Mouse (Mus musculus): ENCODE data around the gene Sec24a.
A peak's percentile ranks its signal among the peaks of the same experiment; 100 is the strongest.
"Not testable (repeated sequence)": the region's sequence is repeated elsewhere in the genome, so short reads cannot be mapped to it uniquely, and the experiment has no call there.

The Sec24a gene

DNA sequence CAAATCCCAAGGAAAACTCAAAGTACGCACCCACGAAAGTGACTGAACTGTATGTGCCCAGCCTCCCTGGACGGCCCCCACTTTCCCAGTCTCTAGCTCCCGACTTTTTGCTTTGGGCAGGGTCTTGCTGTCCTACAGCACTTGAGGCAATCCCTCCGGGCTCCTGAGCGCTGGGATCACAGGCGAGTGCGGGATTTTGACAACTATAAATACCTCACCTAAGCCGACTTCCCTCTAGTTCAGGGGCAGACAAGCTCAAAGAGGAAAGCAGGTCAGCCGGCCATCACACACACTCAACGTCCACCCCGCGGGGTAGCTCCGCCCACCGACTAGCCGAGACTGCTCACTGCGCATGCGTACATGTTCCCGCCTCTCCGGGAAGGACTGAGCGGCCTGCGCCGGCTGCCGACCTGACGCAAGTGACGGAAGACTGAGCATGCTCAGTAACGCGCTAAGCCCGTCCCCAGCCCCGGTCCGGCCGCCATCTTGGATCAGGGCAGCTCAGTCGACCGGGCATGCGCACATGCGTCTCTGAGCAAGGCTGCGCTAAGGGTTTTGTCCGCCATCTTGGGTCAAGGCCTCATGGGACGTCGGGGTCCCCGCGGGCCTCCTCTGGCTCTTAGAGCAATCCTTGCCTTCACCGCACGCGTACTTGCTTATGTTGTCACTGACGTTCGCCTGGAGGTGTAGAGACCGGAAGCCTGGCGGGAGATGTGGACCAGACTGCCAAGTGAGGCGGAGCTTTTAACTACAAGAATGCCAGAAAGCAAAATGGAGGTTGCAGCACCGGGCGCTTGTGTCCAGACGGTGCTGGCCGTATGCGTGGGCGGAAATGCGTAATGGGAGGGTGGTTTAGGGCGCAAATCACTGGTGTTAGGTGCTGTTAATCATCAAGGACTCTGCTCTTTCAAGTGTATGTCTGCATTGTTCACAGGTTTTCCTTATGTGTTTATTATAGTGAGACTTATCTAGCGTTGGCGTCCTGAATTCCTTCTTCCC is 74.8 kb downstream of the Sec24a start, which contains the start of gene 0610009B22Rik:
TSS of gene 0610009B22Rik (minus strand) at position 545 of the 999 bp plus-strand sequence.
- peak; percentile 100 for DNase-seq (ENCODE audit: low read depth)

DNA sequence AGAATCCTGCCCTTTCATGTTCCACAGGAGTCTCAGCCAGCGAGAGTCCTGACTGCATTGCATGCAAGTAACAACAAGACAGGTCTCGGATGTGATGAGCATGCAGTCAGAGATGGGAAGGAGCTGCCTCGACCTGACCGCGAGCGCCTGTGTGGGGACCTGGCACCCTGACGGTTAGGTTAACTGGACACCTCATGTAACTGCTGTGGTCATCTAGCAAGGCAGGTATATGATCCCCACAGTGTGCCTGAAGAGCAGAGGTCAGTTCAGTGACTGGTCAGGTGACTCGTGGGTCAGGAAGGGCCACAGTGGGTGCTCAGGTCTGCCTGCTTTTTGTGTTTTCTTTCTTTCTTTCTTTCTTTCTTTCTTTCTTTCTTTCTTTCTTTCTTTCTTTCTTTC is 81.5 kb downstream of the Sec24a start:
- DNase-seq (ENCODE audit: low read depth), result no peak

DNA sequence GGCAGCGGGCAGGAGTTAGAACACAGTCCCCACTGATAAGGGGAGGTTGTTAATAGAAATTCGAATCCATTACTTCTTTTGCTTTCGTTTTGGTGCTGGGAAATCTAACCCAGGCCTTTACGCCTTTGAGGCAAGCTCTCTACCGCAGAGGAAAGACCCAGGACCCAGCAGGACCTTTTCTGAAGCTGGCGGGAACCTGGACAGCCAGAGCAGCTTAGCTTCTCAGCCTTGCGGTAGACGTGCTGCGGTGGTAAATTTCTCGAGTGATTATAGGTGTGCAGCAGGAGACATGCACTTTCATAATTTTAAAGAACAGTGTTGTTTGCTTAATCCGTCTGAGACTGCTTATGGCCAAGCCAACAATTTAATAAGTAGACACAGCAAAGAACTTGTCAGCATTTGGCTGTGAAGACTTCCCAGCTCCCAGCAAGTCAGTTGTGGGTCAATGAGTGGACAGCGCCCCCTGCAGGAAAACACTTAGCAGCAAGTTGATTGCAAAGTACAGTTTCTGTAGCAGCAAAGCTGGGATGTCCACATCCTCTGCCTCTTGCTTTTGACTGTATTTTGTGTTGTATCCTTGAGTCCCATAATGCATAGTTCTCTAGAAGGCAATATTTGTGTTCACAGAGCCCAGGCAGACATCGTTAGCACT is 82.0 kb downstream of the Sec24a start:
- peak; percentile 95 for DNase-seq (ENCODE audit: low read depth)

DNA sequence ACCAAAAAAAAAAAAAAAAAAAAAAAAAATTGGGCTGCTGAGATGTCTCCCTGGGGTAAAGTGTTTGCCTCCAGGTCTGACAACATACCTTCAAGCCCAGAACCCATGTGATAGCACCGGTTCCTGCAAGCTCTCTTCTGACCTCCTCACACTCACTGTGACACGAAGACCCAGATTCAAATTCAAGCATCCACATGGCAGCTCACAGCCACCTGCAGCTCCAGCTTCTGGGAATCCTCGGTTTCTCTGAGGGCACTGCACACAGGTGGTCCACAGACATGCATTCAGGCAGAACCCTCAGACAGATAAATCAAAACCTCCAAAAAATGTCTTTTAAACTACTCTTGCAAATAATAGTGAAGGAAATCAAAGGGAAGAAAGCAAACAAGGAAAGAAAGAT is 84.0 kb downstream of the Sec24a start:
- DNase-seq (ENCODE audit: low read depth), result no peak

DNA sequence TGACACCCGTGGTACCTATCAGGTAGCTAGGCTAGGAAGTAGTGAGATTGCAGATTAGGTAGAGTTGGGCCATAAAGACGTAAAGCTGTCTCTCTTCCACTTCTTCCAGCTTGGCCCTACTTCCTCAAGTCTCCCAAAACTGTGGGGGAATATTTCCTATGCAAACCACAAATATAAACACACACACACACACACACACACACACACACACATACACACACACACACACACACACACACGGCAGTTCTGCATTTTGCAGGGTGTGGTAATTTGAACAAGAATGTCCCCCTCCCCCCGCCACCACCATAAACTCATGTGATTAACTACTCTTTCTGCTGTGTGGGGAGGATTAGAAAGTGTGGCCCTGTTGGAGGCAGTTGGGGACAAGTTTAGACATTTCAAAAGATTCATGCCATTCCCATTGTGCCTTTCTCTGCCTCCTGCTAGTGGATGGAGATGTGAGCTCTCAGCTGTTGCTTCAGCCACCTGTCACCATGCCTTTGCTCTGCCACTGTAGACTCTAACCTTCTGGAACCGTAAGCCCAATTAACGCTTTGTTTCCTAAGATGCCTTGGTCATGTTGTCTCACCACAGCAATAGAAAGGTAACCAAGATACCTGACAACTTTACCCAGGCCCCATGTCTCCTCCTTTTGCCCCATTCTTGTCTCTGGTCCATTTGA is 85.6 kb downstream of the Sec24a start:
- DNase-seq (ENCODE audit: low read depth), result no peak

DNA sequence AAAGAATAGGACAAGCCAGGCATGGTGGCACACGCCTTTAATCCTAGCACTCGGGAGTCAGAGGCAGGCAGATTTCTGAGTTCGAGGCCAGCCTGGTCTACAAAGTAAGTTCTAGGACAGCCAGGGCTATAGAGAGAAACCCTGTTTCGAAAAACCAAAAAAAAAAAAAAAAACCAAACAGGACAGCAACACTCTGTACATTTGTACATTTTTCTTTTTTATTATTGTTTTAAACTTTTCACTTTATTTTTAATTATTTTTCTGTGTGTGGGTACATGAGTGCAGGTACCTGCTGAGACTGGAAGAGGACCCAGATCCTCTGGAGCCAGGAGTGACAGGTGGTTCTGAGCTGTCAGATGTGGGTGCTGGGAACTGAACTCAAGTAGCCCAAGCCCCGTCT is 88.0 kb downstream of the Sec24a start:
- no peak for DNase-seq (ENCODE audit: low read depth)

DNA sequence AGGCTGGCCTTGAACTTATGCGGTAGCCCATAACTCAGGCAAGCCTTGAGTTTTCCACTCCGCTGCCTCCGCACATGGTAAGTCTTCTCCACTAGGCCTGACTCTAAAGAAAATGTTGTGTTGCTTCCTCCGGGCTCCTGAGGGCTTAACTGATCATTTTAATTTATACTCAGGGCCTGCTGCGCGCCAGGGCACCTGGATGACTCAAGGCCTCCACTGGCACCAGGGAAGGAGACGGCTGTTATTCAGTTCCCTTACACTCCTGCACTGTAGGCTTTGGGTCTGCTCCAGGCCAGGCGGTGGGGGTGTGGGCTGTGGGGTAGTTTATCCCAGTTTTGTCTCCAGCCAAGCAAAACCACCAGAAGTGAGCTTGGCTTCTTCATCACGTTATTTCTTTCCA is 90.1 kb downstream of the Sec24a start:
- peak; percentile 35 for DNase-seq (ENCODE audit: low read depth)

DNA sequence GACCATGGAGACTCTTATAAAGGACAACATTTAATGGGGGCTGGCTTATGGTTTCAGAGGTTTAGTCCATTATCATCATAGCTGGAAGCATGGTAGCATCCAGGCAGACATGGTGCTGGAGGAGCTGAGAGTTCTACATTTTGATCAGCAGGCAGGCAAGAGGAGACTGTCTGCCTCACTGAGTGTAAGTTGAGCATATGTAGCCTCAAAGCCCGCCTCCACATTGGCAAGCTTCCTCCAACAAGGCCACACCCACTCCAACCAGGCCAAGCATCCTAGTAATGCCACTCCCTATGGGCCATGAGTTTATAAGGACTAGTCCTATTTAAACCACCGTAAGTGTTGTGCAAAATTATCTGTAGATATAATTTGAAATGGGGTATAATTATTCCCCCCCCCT is 92.1 kb downstream of the Sec24a start:
- DNase-seq (ENCODE audit: low read depth), result peak; percentile 71

DNA sequence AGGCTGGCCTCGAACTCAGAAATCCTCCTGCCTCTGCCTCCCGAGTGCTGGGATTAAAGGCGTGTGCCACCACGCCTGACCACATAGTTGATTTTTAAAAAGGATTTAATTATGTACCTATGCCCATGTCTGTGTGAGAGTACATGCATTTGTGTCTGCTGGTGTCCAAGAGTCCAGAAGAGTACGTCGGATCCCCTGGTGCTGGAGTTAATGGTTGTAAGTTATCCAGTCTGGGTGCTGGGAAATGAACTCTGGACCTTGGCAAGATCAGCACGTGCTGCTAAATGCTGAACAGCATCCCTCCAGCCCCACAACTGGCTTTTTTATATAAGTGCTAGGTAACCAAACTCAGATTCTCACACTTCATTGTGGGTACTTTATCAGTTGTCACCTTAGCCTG is 92.6 kb downstream of the Sec24a start:
- no peak for DNase-seq (ENCODE audit: low read depth)

DNA sequence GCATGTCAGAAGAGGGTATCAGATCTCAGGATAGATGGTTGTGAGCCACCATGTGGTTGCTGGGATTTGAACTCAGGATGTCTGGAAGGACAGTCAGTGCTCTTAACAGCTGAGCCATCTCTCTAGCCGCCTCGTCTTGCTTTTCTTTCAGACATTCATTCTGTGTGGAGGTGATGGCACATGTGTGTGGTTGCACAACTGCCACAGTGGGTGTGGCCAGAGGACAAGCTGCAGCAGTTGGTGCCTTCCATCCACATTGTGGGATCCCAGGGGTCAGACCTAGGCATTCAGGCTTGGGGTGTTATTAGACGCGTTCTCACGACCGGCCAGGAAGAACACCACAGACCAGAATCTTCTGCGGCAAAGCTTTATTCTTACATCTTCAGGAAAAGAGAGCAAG is 98.7 kb downstream of the Sec24a start:
- not testable (repeated sequence) for DNase-seq (ENCODE audit: low read depth)

DNA sequence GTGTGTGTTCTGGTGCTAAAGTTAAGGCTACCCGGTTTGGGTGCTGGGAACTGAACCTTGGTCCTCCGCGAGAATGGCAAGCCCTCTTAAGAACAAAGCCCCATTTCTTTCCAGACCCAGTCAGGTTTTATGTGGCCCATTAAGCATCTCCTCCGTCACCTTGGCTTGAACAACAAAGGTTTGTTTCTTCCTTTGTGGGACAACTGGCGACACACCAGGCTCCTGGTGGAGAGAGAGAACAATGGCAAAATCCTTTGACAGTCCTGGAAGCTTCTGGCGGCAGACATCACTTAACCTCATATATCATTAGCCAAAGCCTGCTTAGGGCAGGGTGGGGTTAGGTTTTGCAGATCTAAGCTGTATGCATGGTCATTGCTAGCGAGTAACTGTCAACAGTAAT is 100.8 kb downstream of the Sec24a start:
- DNase-seq (ENCODE audit: low read depth), result no peak

DNA sequence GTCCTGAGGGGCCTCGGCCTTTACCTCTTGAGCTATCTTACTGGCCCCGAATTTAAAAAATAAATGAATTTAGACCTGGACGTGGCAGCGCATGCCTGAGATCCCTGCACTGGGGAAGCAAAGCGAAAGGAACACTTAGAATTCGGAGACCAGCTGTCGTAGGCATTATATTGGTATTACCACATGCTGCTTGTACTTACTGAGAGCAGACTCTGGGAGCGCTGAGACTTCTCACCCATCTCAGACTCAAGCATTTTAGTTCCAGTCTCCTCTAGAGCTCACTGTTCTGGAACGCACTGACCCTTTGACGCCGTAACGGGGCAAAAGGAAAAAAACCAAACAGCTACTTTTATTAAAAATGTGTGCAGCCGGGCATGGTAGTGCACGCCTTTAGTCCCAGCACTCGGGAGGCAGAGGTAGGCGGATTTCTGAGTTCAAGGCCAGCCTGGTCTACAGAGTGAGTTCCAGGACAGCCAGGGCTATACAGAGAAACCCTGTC is 101.5 kb downstream of the Sec24a start:
- no peak for DNase-seq (ENCODE audit: low read depth)

DNA sequence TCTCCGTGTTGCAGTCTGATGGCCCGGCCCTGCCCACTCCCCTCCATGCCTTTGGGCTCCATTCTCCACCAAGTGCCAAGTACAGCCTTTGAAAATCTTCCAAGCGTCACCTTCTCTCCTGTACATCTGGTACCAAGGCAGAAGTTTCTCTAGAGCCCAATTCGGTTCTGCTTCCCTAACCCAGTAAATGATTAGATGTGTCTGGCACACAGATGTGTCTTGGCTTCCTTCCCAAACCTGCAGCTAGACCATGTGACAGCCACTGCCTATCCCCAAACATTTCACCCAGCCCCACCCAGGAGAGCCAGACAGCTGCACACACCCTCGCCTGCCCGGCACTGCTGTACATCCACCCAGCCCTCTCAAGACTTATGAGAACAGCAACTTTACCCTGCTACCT is 104.7 kb downstream of the Sec24a start:
- DNase-seq (ENCODE audit: low read depth), result peak; percentile 64

DNA sequence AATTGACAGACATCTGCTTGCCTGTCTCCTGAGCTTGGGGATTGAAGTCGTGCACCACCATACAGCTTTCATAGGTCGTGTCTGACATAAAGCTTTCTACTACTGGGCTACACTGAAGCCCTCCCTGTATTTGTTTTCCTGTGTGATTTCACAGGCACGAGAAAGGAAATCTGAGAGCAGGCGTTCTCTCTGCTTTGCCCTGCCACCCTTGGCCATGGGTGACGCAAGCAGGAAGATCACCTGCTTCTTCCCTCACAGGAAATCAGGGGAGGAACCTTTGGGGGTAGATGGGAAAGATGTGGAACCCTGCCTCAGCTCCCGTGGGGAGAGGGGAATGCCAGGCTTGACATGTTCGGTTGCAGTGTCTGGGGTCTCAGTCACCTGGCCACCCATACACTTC is 105.1 kb downstream of the Sec24a start:
- no peak for DNase-seq (ENCODE audit: low read depth)

DNA sequence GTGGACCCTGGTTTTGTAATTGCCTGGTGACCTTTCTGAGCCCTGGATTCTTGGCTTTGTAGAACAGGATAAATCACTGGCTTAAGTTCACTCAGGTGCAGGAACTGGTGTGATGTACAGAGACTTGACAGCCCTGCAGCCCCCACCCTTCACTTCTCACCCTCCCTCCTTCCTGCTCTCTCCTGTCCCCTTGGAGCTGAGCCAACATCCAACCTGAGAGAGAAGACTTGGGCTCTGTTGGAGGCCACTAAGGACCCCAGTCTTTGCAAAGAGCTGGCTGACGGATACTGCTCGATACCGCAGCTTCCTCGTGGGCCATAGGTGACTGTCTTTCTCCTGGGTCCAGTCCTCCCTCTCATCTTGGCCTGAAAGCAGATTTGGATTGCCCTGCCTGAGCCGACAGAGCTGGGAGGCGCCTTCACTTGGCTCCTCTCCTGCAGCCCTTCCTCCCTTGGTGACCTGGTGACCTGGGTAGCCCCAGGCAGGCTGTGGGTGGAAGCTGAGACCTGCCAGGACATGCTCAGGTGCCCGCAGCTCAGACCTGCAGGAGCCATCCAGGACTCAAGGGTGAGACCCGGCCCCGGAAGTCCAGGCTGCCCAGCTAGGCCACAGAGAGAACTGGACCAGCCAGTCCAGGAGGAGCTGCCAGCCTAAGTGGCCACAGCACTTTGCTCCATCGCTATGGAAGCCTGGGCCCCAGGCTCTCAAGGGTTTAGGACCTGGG is 106.5 kb downstream of the Sec24a start:
- no peak for DNase-seq (ENCODE audit: low read depth)

DNA sequence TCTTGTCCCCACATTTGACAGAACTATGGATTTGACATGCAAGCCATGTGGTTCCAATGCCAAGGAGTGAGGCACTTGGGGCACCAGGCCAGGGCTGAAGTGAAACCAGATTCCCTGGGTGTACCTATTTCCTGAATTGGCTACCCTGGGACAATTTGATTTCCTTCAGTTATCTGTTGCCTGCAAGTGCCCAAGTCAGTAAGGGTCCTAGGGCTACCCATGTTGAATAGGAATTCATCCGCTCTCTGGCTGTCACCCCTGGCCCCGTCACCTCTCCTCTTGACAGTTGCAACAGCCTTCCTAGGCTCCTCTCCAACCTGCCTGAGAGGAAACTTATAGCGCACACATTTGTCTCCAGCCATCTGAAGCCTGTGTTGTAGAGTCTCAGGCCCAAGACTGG is 108.5 kb downstream of the Sec24a start:
- peak; percentile 37 for DNase-seq (ENCODE audit: low read depth)

DNA sequence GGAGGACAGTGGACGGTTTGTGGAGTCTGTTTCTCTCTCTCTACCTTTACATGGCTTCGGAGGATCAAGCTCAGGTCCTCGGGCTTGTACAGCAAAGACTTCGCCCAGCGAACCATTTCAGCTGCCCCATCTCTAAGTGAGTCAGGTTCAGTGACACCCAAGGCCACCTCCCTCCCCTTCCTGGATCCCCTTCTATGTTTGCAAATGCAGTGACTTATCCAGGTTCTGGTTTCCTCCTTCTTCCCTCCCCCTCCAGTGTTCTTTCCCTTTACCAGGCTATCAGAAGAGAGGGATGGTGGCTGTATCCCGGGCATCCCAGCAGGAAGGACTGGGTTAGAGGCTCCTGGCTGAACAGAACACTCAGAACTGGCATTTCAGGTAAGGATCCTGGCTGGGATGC is 109.7 kb downstream of the Sec24a start:
- DNase-seq (ENCODE audit: low read depth), result no peak

DNA sequence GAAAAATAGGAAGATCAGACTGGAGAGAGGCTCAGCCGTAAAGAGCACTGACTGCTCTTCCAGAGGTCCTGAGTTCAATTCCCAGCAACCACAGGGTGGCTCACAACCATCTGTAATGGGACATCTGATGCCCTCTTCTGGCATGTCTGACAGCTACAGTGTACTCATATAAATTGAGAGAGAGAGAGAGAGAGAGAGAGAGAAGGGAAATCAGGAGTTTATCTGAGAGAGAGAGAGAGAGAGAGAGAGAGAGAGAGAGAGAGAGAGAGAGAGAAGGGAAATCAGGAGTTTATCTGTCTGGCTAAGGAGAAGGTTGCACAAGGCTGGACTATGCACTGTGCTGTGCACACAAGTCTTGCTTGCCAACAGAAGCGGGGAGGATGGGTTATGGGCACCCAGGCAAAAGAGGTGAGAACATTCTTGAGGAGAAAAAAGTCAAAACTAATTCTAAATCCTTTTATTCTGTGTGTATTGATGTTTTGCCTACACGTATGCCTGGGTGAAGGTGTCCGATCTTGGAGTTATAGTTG is 110.5 kb downstream of the Sec24a start:
- DNase-seq (ENCODE audit: low read depth), result no peak

DNA sequence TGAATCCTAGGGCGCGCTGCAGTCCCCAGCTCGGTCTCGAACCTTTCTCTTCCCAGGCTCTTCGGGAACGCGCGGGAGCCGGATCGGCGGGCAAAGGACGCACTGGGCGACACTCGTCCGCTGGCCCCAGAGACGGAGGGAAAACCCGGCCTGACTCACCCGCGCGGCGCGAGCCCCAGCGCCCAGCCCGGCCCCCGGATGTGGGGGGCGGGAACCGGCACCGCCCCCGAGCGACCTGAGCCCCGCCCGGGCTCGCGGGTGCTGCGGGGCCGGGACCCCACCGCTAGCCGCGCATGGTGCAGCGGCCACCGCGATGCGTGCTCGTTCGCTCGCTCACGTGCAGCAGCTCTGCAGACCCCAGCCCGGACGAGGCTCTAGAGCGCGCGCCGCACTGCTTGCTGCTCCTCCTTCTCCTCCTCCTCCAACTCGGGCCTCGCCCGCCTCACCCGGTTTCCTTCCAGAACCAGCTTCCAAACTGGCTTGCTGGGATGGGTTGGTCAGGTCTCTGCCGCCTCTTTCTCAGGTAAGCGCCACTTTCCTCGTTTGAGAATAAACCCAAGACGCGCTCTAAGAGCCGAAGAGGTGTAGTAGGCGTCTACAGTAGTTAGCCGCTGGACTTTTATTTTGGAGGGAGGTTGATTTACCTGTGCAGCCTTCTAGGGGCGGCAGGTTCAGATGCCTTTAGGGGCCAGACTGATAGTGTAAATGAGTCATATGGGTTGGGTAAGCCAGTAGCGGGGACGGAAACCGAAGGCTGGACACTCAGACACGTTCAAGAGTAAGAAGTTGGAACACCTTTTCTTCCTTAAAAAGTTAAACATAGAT is 112.5 kb downstream of the Sec24a start, which contains the start of the genes N4bp3 and D930048N14Rik:
TSS of gene N4bp3 (minus strand) at position 152 of the 825 bp plus-strand sequence.
TSS of gene D930048N14Rik (plus strand) at position 264 of the 825 bp plus-strand sequence.
- no peak for DNase-seq (ENCODE audit: low read depth)

DNA sequence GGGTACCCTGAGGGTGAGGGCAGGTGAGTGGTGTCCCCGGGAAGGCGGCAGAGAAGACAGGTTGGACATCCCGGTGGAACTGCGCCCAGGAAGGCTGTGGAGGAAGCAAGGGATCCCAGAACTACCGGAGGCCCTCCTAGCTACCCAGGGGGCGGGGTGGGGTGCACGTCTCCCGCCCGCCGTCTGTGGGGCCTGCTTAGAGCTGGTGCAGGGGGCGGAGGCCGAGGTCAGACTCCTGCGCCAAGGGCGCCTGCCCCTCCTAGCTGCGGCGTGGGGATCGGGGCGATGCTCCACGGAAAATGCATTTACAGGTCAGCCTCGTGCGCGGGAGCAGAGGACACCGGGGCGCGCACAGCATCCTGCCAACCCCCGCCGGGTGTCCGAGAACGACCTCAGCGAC is 113.2 kb downstream of the Sec24a start:
- no peak for DNase-seq (ENCODE audit: low read depth)

DNA sequence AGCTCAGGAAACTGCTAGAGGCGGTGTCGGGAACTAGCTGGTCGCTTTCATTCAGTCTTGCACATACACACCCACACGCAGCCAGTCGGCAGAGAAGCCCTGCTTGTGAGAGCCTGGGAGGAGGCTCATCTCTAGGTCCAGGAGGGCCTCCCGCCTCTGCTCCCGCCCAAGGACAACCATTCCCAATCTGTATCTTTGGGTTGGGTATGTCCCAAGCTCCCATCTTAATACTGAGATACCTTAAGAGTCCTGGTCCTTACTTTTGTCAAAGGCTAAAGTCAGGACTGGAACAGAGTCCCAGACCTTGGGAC is 113.6 kb downstream of the Sec24a start:
- no peak for DNase-seq (ENCODE audit: low read depth)

All from NIH3T3 (cell line).